Comparison of ENCODE assay signal across 9 mouse cellular contexts in genomic region chr4:140247006-140248003, GRCm38 (mm10). TPM values are rescaled to one million over a fixed set of nuclear protein-coding genes. Genes with fewer than 3 reads are reported as not detected.
DNase-seq lines count a peak whose midpoint lies in the region; ATAC-seq and TF ChIP-seq lines count a peak whose summit lies in the region.
"Had no signal": no experiment of that assay in that cellular context is flagged by ENCODE, and none has a peak within 500 bp of the region (broad histone marks: within the 10 kb centered on the region; RNA-seq: fewer than 3 reads in every experiment).

No protein-coding gene starts in this region.

- H3K4me3 ChIP-seq in heart, embryonic 16.5 days (ENCODE audit: low read length): no peak overlapping the region; the same call in 1 of the 2 replicates
- peak overlapping the region; percentile 59 for H3K4me3 ChIP-seq in cortical plate, adult 2 months (ENCODE audit: insufficient read depth, low read length)
- peak overlapping the region; percentile 59 for H3K4me3 ChIP-seq in forebrain, embryonic 15.5 days
- H3K4me3 ChIP-seq in midbrain, embryonic 12.5 days: peak overlapping the region; percentile 54

- peaks cover 81% of the 10 kb centered on the region for H3K27me3 ChIP-seq in heart, embryonic 16.5 days (ENCODE audit: control insufficient read depth, insufficient read depth, low read length)
- peaks cover 33% of the 10 kb centered on the region; the same call in 1 of the 2 replicates for H3K27me3 ChIP-seq in forebrain, embryonic 15.5 days
- peaks cover 93% of the 10 kb centered on the region for H3K27me3 ChIP-seq in midbrain, embryonic 12.5 days

- H3K4me1 ChIP-seq in heart, embryonic 16.5 days (ENCODE audit: control insufficient read depth, insufficient read depth, low read length): 0 out of 2 replicates have a peak, but pooled peaks cover 2% of the 10 kb centered on the region
- no peaks in the 10 kb centered on the region for H3K4me1 ChIP-seq in cortical plate, adult 2 months (ENCODE audit: control insufficient read depth, insufficient read depth, low read length)
- peaks cover 60% of the 10 kb centered on the region for H3K4me1 ChIP-seq in forebrain, embryonic 15.5 days
- H3K4me1 ChIP-seq in midbrain, embryonic 12.5 days: peaks cover 62% of the 10 kb centered on the region

- 9% methylated on average over 28 of the region's 28 CpGs for WGBS in heart, embryonic 16.5 days
- 6% methylated on average over 28 of the region's 28 CpGs for WGBS in forebrain, embryonic 15.5 days
- 7% methylated on average over 28 of the region's 28 CpGs for WGBS in midbrain, embryonic 12.5 days

- H3K9me3 ChIP-seq in heart, embryonic 16.5 days (replicated peaks; ENCODE audit: control insufficient read depth, low read length): no peaks in the 10 kb centered on the region
- H3K9me3 ChIP-seq in forebrain, embryonic 15.5 days: no peaks in the 10 kb centered on the region
- no peaks in the 10 kb centered on the region for H3K9me3 ChIP-seq in midbrain, embryonic 12.5 days

- DNase-seq in heart, adult 11 months: no peak
- no peak for DNase-seq in lung, postnatal 25 days (ENCODE audit: low spot score)
- no peak for DNase-seq in lung, postnatal 10 days
- no peak for DNase-seq in spleen, adult 12 weeks (ENCODE audit: low spot score)

- ATAC-seq in heart, embryonic 16.5 days (replicated peaks; ENCODE audit: extremely low read depth, insufficient read depth, low FRiP score): no peak
- peak; percentile 32; the same call in 1 of the 2 replicates for ATAC-seq in forebrain, embryonic 15.5 days (replicated peaks)
- ATAC-seq in midbrain, embryonic 12.5 days (ENCODE audit: low FRiP score, low read depth): no peak

- TF ChIP-seq CTCF in cortical plate, adult 2 months (IDR thresholded peaks at IDR 0.05; ENCODE audit: extremely low read depth, insufficient read depth, low read length): no peak

- H3K4me2 ChIP-seq in heart, embryonic 16.5 days (ENCODE audit: low read depth, low read length): 0 out of 2 replicates have a peak overlapping the region, but pooled peaks have one; percentile 36
- peak overlapping the region; percentile 89 for H3K4me2 ChIP-seq in forebrain, embryonic 15.5 days (replicated peaks)
- peak overlapping the region; percentile 65 for H3K4me2 ChIP-seq in midbrain, embryonic 12.5 days (replicated peaks)

- no peak for TF ChIP-seq POLR2A in cortical plate, adult 2 months (IDR thresholded peaks at IDR 0.05; ENCODE audit: extremely low read depth, insufficient read depth, low read length)

- no peaks in the 10 kb centered on the region for H3K36me3 ChIP-seq in heart, embryonic 16.5 days (ENCODE audit: control insufficient read depth, insufficient read depth)
- no peaks in the 10 kb centered on the region for H3K36me3 ChIP-seq in forebrain, embryonic 15.5 days
- no peaks in the 10 kb centered on the region for H3K36me3 ChIP-seq in midbrain, embryonic 12.5 days
- H3K36me3 ChIP-seq: G1E had no signal

- no peak overlapping the region for H3K27ac ChIP-seq in heart, embryonic 16.5 days (ENCODE audit: low read length)
- 0 out of 2 replicates have a peak overlapping the region, but pooled peaks have one; percentile 3 for H3K27ac ChIP-seq in cortical plate, adult 2 months (ENCODE audit: insufficient read depth, low read length)
- H3K27ac ChIP-seq in forebrain, embryonic 15.5 days (replicated peaks): no peak overlapping the region
- H3K27ac ChIP-seq in midbrain, embryonic 12.5 days (replicated peaks): peak overlapping the region; percentile 78; the same call in 1 of the 2 replicates

- H3K9ac ChIP-seq in heart, embryonic 16.5 days (ENCODE audit: low read length): no peak overlapping the region
- H3K9ac ChIP-seq in forebrain, embryonic 15.5 days (replicated peaks): peak overlapping the region; percentile 77
- peak overlapping the region; percentile 59; the same call in 1 of the 2 replicates for H3K9ac ChIP-seq in midbrain, embryonic 12.5 days (replicated peaks)

RNA-seq across cellular contexts. Expression of gene Igsf21, which starts 0.7 kb away (rescaled TPM):
- 0.10 and 0.20 TPM in 2 replicates for polyA plus RNA-seq in heart, embryonic 16.5 days (2015; fragmentation: Nextera tagmentation; extraction: Ambion mirVana)
- polyA plus RNA-seq in cortical plate, adult 2 months (2012; rRNA removed): 39.2 and 42.0 TPM in 2 replicates
- 50.8 and 57.2 TPM in 2 replicates for polyA plus RNA-seq in forebrain, embryonic 15.5 days (2015; fragmentation: Nextera tagmentation; extraction: Ambion mirVana)
- polyA plus RNA-seq in midbrain, embryonic 12.5 days (2016; fragmentation: Nextera tagmentation; extraction: Ambion mirVana): 38.9 and 41.1 TPM in 2 replicates
- polyA plus RNA-seq: G1E had no signal

Comparison
In these comparisons a context has a peak if more than half of its experiments do, and no peak if none do; other contexts are left out.
1. H3K27ac ChIP-seq: peak in cortical plate, adult 2 months (single experiment) and midbrain, embryonic 12.5 days (single experiment); none in heart, embryonic 16.5 days (single experiment) and forebrain, embryonic 15.5 days (single experiment).
2. H3K4me2 ChIP-seq: peak in every context shown above with its lines; median percentile 89 in forebrain, embryonic 15.5 days; 65 in midbrain, embryonic 12.5 days; 36 in heart, embryonic 16.5 days.
3. RNA of gene Igsf21, which starts 0.7 kb away (polyA plus RNA-seq): 50.8 to 57.2 TPM in forebrain, embryonic 15.5 days, 39.2 to 42.0 TPM in cortical plate, adult 2 months and 38.9 to 41.1 TPM in midbrain, embryonic 12.5 days; 0.10 to 0.20 TPM in heart, embryonic 16.5 days; every median in the first group is over 10 times any median in the second.